Mouse (Mus musculus) megakaryocyte, embryonic 14.5 days (primary cell): ENCODE data around the gene Ankrd53.

ENCODE experiments used
- FLI1 ChIP-seq: IDR thresholded peaks from 2 replicates; pipeline ENCODE4 v1.6.1; 2012; ENCODE audit warnings: low read length, inconsistent platforms, mixed read lengths
- GATA1 ChIP-seq: IDR thresholded peaks from 3 replicates; pipeline ENCODE4 v1.6.1; 2012; ENCODE audit warnings: mixed read lengths, low read length, inconsistent platforms, borderline replicate concordance

DNA sequence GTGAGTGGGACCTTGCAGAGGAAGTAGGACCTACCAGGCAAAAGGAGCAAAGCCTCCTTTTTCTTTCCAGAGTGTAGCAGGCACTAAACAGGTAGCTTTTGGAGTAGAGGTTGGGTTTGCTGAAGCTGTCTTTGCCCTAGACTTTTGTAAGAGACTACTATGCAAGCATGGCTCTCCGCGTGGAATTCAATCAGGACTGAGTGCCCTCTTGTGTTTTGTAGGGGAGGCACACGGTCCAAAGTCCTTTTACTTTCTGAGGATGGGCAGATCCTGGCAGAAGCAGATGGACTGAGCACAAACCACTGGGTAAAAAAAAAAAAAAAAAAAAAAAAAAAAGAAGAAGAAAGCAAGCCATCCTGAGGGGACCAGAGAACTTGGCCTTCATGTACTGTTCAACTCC is 34.2 kb downstream of the Ankrd53 start:
- TF ChIP-seq FLI1 (no peak), GATA1 (no peak)
